In genomic region chr2:73276141-73276571, GRCm38 (mm10) we compare ENCODE assay signal across 11 mouse cellular contexts. TPM values are rescaled to one million over a fixed set of nuclear protein-coding genes. Genes with fewer than 3 reads are reported as not detected.
DNase-seq lines count a peak whose midpoint lies in the region; ATAC-seq lines count a peak whose summit lies in the region.
"Had no signal": no experiment of that assay in that cellular context is flagged by ENCODE, and none has a peak within 500 bp of the region (broad histone marks: within the 10 kb centered on the region; RNA-seq: fewer than 3 reads in every experiment).

No protein-coding gene starts in this region.

- WGBS in hindbrain, embryonic 10.5 days, result under 1% methylated on average over 6 of the region's 6 CpGs
- WGBS in hindbrain, embryonic 16.5 days, result 2% methylated on average over 6 of the region's 6 CpGs
- WGBS in hindbrain, embryonic 11.5 days, result under 1% methylated on average over 6 of the region's 6 CpGs
- under 1% methylated on average over 6 of the region's 6 CpGs for WGBS in midbrain, embryonic 15.5 days

- H3K9me3 ChIP-seq in hindbrain, embryonic 10.5 days, result no peaks in the 10 kb centered on the region
- H3K9me3 ChIP-seq in hindbrain, embryonic 16.5 days (ENCODE audit: control insufficient read depth, low read length), result no peaks in the 10 kb centered on the region
- H3K9me3 ChIP-seq in hindbrain, embryonic 11.5 days (ENCODE audit: control insufficient read depth, low read length), result no peaks in the 10 kb centered on the region
- H3K9me3 ChIP-seq in midbrain, embryonic 15.5 days, result no peaks in the 10 kb centered on the region
- H3K9me3 ChIP-seq: neural tube, embryonic 12.5 days had no signal

- H3K27ac ChIP-seq in hindbrain, embryonic 10.5 days, result peak overlapping the region; percentile 92
- no peak overlapping the region for H3K27ac ChIP-seq in hindbrain, embryonic 16.5 days (ENCODE audit: low read depth, low read length)
- no peak overlapping the region for H3K27ac ChIP-seq in hindbrain, embryonic 11.5 days (ENCODE audit: low read depth, low read length)
- 0 out of 2 replicates have a peak overlapping the region, but pooled peaks have one; percentile 34 for H3K27ac ChIP-seq in midbrain, embryonic 15.5 days
- H3K27ac ChIP-seq: heart, adult 2 months; neural tube, embryonic 12.5 days had no signal

- H3K27me3 ChIP-seq in hindbrain, embryonic 10.5 days (ENCODE audit: insufficient read depth, poor library complexity, severe bottlenecking), result peaks cover 87% of the 10 kb centered on the region
- H3K27me3 ChIP-seq in hindbrain, embryonic 16.5 days (replicated peaks; ENCODE audit: control insufficient read depth, insufficient read depth, low read length), result peaks cover 11% of the 10 kb centered on the region
- H3K27me3 ChIP-seq in hindbrain, embryonic 11.5 days (ENCODE audit: control insufficient read depth, insufficient read depth, low read length), result peaks cover 46% of the 10 kb centered on the region
- peaks cover 48% of the 10 kb centered on the region for H3K27me3 ChIP-seq in midbrain, embryonic 15.5 days (replicated peaks)

- peaks cover 16% of the 10 kb centered on the region for H3K36me3 ChIP-seq in hindbrain, embryonic 10.5 days
- H3K36me3 ChIP-seq in hindbrain, embryonic 16.5 days (ENCODE audit: control insufficient read depth, insufficient read depth, low read length), result no peaks in the 10 kb centered on the region
- no peaks in the 10 kb centered on the region for H3K36me3 ChIP-seq in hindbrain, embryonic 11.5 days (ENCODE audit: control insufficient read depth, insufficient read depth, low read length)
- H3K36me3 ChIP-seq in midbrain, embryonic 15.5 days (replicated peaks), result no peaks in the 10 kb centered on the region
- H3K36me3 ChIP-seq: neural tube, embryonic 12.5 days had no signal

- H3K4me2 ChIP-seq in hindbrain, embryonic 16.5 days (ENCODE audit: low read length), result no peak overlapping the region
- no peak overlapping the region for H3K4me2 ChIP-seq in hindbrain, embryonic 11.5 days (replicated peaks; ENCODE audit: low read depth, low read length)
- H3K4me2 ChIP-seq in midbrain, embryonic 15.5 days, result no peak overlapping the region

- peak; percentile 68 for DNase-seq in hindbrain, embryonic 10.5 days (ENCODE audit: low spot score)
- peak; percentile 81 for DNase-seq in embryo, embryonic 10.5 days (ENCODE audit: low spot score)
- peak; percentile 74 for DNase-seq in hindbrain, embryonic 11.5 days (ENCODE audit: low spot score)
- DNase-seq in urinary bladder, adult 2 months (ENCODE audit: low spot score), result no peak
- DNase-seq in layer of hippocampus, adult 8-10 months (ENCODE audit: low spot score in 2 of 2), result no peak
- no peak for DNase-seq in layer of hippocampus, postnatal 25 days (ENCODE audit: extremely low spot score in 1 of 2, low spot score in 1 of 2)
- DNase-seq: heart, adult 2 months; lung, adult 2 months had no signal

- peak overlapping the region; percentile 70 for H3K4me3 ChIP-seq in hindbrain, embryonic 10.5 days
- no peak overlapping the region for H3K4me3 ChIP-seq in hindbrain, embryonic 16.5 days (ENCODE audit: low read length)
- H3K4me3 ChIP-seq in hindbrain, embryonic 11.5 days (ENCODE audit: low read depth, low read length), result peak overlapping the region; percentile 18; the same call in 1 of the 2 replicates
- H3K4me3 ChIP-seq in midbrain, embryonic 15.5 days, result peak overlapping the region; percentile 22
- H3K4me3 ChIP-seq: heart, adult 2 months had no signal

- H3K4me1 ChIP-seq in hindbrain, embryonic 10.5 days (replicated peaks), result peaks cover 76% of the 10 kb centered on the region
- H3K4me1 ChIP-seq in hindbrain, embryonic 16.5 days (ENCODE audit: control insufficient read depth, insufficient read depth, low read depth, low read length), result peaks cover 25% of the 10 kb centered on the region
- peaks cover 15% of the 10 kb centered on the region for H3K4me1 ChIP-seq in hindbrain, embryonic 11.5 days (replicated peaks; ENCODE audit: control insufficient read depth, insufficient read depth, low read length)
- H3K4me1 ChIP-seq in midbrain, embryonic 15.5 days, result peaks cover 63% of the 10 kb centered on the region

- no peak overlapping the region for H3K9ac ChIP-seq in hindbrain, embryonic 16.5 days (ENCODE audit: low read depth, low read length)
- no peak overlapping the region for H3K9ac ChIP-seq in hindbrain, embryonic 11.5 days (ENCODE audit: low read depth, low read length)
- no peak overlapping the region for H3K9ac ChIP-seq in midbrain, embryonic 15.5 days
- H3K9ac ChIP-seq: neural tube, embryonic 12.5 days had no signal

- ATAC-seq in hindbrain, embryonic 16.5 days, result no peak
- ATAC-seq in hindbrain, embryonic 11.5 days (ENCODE audit: low FRiP score), result no peak
- ATAC-seq in midbrain, embryonic 15.5 days (replicated peaks), result no peak

RNA-seq across cellular contexts. Expression of gene Sp9, which starts 4.4 kb away (rescaled TPM):
- polyA plus RNA-seq in hindbrain, embryonic 10.5 days (2016; fragmentation: Nextera tagmentation; extraction: Ambion mirVana), result 1.9 and 2.3 TPM in 2 replicates
- 0.35 and 0.96 TPM in 2 replicates for polyA plus RNA-seq in hindbrain, embryonic 16.5 days (2015; fragmentation: Nextera tagmentation; extraction: Ambion mirVana)
- polyA plus RNA-seq in hindbrain, embryonic 11.5 days (2014; fragmentation: Nextera tagmentation; extraction: Ambion mirVana), result 3.0 and 3.7 TPM in 2 replicates
- 3.5 and 5.3 TPM in 2 replicates for polyA plus RNA-seq in midbrain, embryonic 15.5 days (2015; fragmentation: Nextera tagmentation; extraction: Ambion mirVana)
- polyA plus RNA-seq in urinary bladder, adult 2 months (2012; rRNA removed), result not detected in 2 replicates
- total RNA-seq in layer of hippocampus, adult 8-10 months (2022), result 1 to 10 TPM; 3.1 to 3.4 (median 3.1) TPM
- 1 to 10 TPM; 2.9 to 3.6 TPM for total RNA-seq in layer of hippocampus, postnatal 25 days (2021)
- total RNA-seq: heart, adult 2 months had no signal
- polyA plus RNA-seq: heart, adult 2 months; lung, adult 2 months had no signal

RNA-seq across cellular contexts. Expression of gene Scrn3, which starts 36.2 kb away (rescaled TPM):
- 8.3 and 14.2 TPM in 2 replicates for polyA plus RNA-seq in hindbrain, embryonic 10.5 days (2016; fragmentation: Nextera tagmentation; extraction: Ambion mirVana)
- 8.2 and 8.4 TPM in 2 replicates for polyA plus RNA-seq in hindbrain, embryonic 16.5 days (2015; fragmentation: Nextera tagmentation; extraction: Ambion mirVana)
- 10.7 and 12.7 TPM in 2 replicates for polyA plus RNA-seq in hindbrain, embryonic 11.5 days (2014; fragmentation: Nextera tagmentation; extraction: Ambion mirVana)
- 6.9 and 7.7 TPM in 2 replicates for polyA plus RNA-seq in midbrain, embryonic 15.5 days (2015; fragmentation: Nextera tagmentation; extraction: Ambion mirVana)
- polyA plus RNA-seq in urinary bladder, adult 2 months (2012; rRNA removed), result 19.1 and 26.2 TPM in 2 replicates
- 10 to 100 TPM; 23.6 to 30.7 (median 26.9) TPM for total RNA-seq in layer of hippocampus, adult 8-10 months (2022)
- total RNA-seq in layer of hippocampus, postnatal 25 days (2021), result 10 to 100 TPM; 17.3 to 27.5 TPM

RNA-seq across cellular contexts. Expression of gene Cir1, which starts 36.3 kb away (rescaled TPM):
- polyA plus RNA-seq in hindbrain, embryonic 10.5 days (2016; fragmentation: Nextera tagmentation; extraction: Ambion mirVana), result 11.7 and 14.9 TPM in 2 replicates
- 20.9 and 23.8 TPM in 2 replicates for polyA plus RNA-seq in hindbrain, embryonic 16.5 days (2015; fragmentation: Nextera tagmentation; extraction: Ambion mirVana)
- polyA plus RNA-seq in hindbrain, embryonic 11.5 days (2014; fragmentation: Nextera tagmentation; extraction: Ambion mirVana), result 23.0 and 23.8 TPM in 2 replicates
- 26.2 and 27.4 TPM in 2 replicates for polyA plus RNA-seq in midbrain, embryonic 15.5 days (2015; fragmentation: Nextera tagmentation; extraction: Ambion mirVana)
- polyA plus RNA-seq in urinary bladder, adult 2 months (2012; rRNA removed), result 21.7 and 23.4 TPM in 2 replicates
- total RNA-seq in layer of hippocampus, adult 8-10 months (2022), result 10 to 100 TPM; 26.6 to 32.4 (median 30.2) TPM
- total RNA-seq in layer of hippocampus, postnatal 25 days (2021), result 10 to 100 TPM; 27.0 to 29.3 TPM

RNA-seq across cellular contexts. Expression of gene Ola1, which starts 57.4 kb away (rescaled TPM):
- 76.8 and 105 TPM in 2 replicates for polyA plus RNA-seq in hindbrain, embryonic 10.5 days (2016; fragmentation: Nextera tagmentation; extraction: Ambion mirVana)
- polyA plus RNA-seq in hindbrain, embryonic 16.5 days (2015; fragmentation: Nextera tagmentation; extraction: Ambion mirVana), result 97.0 and 110 TPM in 2 replicates
- 97.6 and 100 TPM in 2 replicates for polyA plus RNA-seq in hindbrain, embryonic 11.5 days (2014; fragmentation: Nextera tagmentation; extraction: Ambion mirVana)
- 84.1 and 91.3 TPM in 2 replicates for polyA plus RNA-seq in midbrain, embryonic 15.5 days (2015; fragmentation: Nextera tagmentation; extraction: Ambion mirVana)
- polyA plus RNA-seq in urinary bladder, adult 2 months (2012; rRNA removed), result 36.2 and 37.9 TPM in 2 replicates
- 100 to 1,000 TPM; 109 to 114 (median 110) TPM for total RNA-seq in layer of hippocampus, adult 8-10 months (2022)
- total RNA-seq in layer of hippocampus, postnatal 25 days (2021), result 100 to 1,000 TPM; 116 to 117 TPM

Comparison
In these comparisons a context has a peak if more than half of its experiments do, and no peak if none do; other contexts are left out.
1. H3K27ac ChIP-seq: peak in hindbrain, embryonic 10.5 days (single experiment) and midbrain, embryonic 15.5 days (single experiment); none in hindbrain, embryonic 16.5 days (single experiment) and hindbrain, embryonic 11.5 days (single experiment).
2. DNase-seq: peak in hindbrain, embryonic 10.5 days (single experiment), embryo, embryonic 10.5 days (single experiment) and hindbrain, embryonic 11.5 days (single experiment); none in urinary bladder, adult 2 months (single experiment), layer of hippocampus, adult 8-10 months (0 of 2) and layer of hippocampus, postnatal 25 days (0 of 2).